Mouse (Mus musculus): ENCODE measurements at regions not wholly inside any gene's neighbourhood (a gene's known extent, or its start where the extent isn't known, plus 50 kb on each side); places are given as distances from the start of the nearest gene placed in this dataset.
A peak's percentile ranks its signal among the peaks of the same experiment; 100 is the strongest.

DNA sequence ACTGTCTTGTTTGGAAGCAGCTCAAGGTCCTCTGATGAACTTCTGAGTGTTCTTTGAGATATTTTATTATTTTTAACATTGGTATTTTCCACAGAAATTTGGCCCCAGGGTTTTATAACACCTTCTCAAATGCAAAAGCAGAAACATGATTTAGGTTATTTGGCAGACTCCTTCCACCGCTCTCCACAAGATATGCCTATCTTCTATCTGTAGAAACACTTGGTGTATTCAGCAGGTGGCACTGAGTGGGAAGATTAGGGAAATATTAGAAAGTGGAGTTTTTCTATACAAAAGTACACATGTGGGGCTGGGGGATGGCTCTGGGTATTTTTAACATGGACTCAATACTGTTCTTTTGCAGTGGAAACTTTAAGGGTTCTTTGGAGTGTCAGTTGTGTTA, 475.3 kb downstream of the Dach1 start:
- no peak for ATAC-seq (replicated peaks; ENCODE audit: low read depth, poor library complexity, severe bottlenecking)

DNA sequence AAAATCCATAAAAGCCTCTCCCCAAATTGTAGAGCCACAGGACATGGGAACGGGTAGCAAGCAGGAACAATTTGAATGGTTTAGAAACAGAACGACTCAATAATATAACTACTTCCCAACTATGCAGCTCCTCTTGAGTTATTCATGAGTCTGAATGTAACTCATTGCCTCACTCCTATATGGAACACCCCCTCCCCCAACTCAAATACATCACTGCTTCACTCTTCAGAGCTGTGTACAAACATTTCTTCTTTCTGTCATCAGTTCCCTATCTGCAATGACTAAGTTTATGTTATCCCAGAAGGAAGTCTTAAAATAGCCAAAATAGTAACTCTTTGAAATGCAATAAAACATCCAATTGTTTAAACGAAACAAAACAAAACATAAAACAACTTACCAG, 484.9 kb downstream of the Dach1 start:
- ATAC-seq (replicated peaks; ENCODE audit: low read depth, poor library complexity, severe bottlenecking) = no peak

DNA sequence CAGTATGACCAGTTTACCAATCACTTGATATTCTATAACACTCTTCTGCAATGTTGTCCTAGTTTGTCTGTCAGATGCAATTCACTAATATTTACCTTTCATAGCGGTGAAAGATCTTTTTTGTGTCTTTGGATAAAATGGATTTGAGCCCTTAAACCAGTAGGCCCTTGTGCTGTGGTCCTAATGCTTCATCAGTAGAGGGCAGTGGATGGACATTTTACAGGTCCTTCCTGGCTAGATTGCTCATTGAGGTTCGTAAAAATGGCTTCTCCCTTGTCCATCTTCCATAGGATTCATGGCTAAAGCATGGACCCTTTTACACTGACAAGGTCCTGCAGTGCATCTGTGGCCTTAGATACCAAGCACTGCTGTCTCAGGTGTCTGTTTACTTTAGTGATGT, 501.8 kb downstream of the Dach1 start:
- no peak for ATAC-seq (replicated peaks; ENCODE audit: low read depth, poor library complexity, severe bottlenecking)

- no peak for ATAC-seq (replicated peaks; ENCODE audit: low read depth, poor library complexity, severe bottlenecking)
Observed at GRCm38 (mm10) chr14:97638187-97638792, 531.3 kb downstream of the Dach1 start.

- no peak for ATAC-seq (replicated peaks; ENCODE audit: low read depth, poor library complexity, severe bottlenecking)
Observed at GRCm38 (mm10) chr14:97611438-97611837, 558.1 kb downstream of the Dach1 start.

- no peak for ATAC-seq (replicated peaks; ENCODE audit: low read depth, poor library complexity, severe bottlenecking)
Observed at GRCm38 (mm10) chr14:97596694-97597093, 572.9 kb downstream of the Dach1 start.

- no peak for ATAC-seq (replicated peaks; ENCODE audit: low read depth, poor library complexity, severe bottlenecking)
Observed at GRCm38 (mm10) chr14:97588611-97589010, 581.0 kb downstream of the Dach1 start.

DNA sequence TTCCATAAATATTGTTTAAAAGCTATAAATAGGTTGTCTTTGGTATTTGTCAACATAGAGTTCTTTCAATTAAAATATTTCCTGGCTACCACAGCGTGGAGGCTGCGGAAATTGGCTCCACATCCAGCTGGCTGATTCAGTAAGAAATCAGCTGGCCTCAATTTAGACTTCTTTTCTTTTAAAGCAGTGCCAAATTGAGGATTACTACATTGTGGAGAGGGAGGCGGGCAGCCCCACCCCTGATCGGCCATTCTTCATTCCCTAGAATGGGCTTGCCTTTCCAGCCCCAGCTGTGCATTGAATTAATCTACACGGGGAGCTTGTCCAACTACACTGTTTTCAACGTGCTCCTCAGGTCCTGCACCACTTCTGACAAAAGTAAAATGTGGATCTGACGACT, 581.4 kb downstream of the Dach1 start:
- ATAC-seq (replicated peaks; ENCODE audit: low read depth, poor library complexity, severe bottlenecking) = no peak

DNA sequence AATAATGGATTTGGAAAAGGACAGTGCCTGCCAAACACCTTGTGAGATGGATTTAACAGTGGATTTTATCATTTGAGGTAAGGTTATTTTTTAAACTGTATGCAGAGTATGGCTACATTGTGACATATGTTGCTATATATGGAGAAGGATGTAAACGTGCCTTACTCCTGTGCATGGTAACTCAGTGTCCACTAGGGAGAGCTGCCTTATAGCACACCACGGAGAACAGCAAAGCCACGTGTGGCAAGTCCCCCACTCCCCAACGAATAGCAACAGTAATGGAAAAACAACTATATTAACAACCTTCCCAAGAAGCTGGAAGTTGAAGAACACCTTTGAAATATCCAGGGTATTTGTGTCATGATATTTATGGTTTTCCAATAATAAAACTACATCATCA, 582.6 kb downstream of the Dach1 start:
- peak; percentile 90 for ATAC-seq (replicated peaks; ENCODE audit: low read depth, poor library complexity, severe bottlenecking)

DNA sequence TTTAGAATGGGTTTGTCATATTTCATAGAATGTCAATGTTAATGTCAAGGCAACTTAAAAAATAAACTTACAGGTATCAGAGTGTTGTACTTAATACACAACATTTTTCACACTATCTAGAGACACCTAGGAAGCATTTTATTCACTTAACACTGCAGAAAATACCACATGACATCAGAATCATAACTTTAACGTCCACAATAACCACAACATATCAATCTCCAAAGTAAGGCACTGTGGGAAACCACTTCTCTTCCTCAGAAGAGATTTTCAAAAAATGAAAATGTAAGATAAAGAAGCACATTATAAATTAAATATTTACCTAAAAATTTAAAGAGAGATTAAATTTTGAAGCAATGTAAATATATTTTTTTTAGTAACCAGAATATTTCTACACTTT, 599.3 kb downstream of the Dach1 start:
- peak; percentile 52; the same call in 1 of the 2 replicates for ATAC-seq (replicated peaks; ENCODE audit: low read depth, poor library complexity, severe bottlenecking)

- ATAC-seq (replicated peaks; ENCODE audit: low read depth, poor library complexity, severe bottlenecking) = no peak
Observed at GRCm38 (mm10) chr14:97560121-97560907, 609.3 kb downstream of the Dach1 start.

DNA sequence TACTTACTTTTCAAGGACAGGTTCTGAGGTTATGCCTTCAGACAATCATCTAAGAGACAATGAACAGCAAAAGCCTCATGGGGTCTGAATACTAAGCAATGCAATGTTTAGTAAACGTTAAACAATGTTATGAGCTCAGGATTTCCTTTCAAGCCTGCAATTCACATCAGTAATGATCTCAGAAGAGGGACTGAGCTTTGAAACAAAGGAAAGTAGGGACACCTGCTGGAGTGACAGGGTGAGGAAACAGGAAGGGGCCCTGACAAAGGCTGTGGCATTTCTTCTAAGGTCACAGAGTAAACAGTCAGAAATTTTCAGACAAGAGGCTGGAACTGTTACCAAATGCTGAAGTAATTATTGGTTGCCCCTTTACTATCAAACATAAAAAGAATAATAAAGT, 610.0 kb downstream of the Dach1 start:
- ATAC-seq (replicated peaks; ENCODE audit: low read depth, poor library complexity, severe bottlenecking) = peak; percentile 94

GRCm38 (mm10) chr14:97558289-97558688, 611.3 kb downstream of the Dach1 start:
- no peak for ATAC-seq (replicated peaks; ENCODE audit: low read depth, poor library complexity, severe bottlenecking)

DNA sequence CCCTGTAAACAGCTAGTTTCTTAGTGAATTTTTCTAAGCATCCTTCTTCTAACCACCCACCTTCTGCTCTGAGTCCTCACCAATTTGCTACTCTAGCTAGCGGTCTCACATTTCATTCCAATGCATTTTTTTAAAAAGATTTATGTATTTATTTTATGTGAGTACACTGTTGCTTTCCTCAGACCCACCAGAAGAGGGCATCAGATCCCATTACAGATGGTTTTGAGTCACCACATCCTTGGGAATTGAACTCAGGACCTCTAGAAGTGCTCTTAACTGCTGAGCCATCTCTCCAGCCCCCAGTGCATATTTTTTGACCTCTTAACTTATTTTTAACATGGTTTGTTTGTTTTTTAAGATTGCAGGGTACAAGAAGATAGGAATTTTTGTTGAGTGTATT, 611.7 kb downstream of the Dach1 start:
- no peak for ATAC-seq (replicated peaks; ENCODE audit: low read depth, poor library complexity, severe bottlenecking)

- ATAC-seq (replicated peaks; ENCODE audit: low read depth, poor library complexity, severe bottlenecking) = no peak
Observed at GRCm38 (mm10) chr14:97546276-97546675, 623.3 kb downstream of the Dach1 start.

- ATAC-seq (replicated peaks; ENCODE audit: low read depth, poor library complexity, severe bottlenecking) = no peak
Observed at GRCm38 (mm10) chr14:97544307-97544706, 625.3 kb downstream of the Dach1 start.

- no peak for ATAC-seq (replicated peaks; ENCODE audit: low read depth, poor library complexity, severe bottlenecking)
Observed at GRCm38 (mm10) chr14:97537012-97537411, 632.6 kb downstream of the Dach1 start.

- no peak for ATAC-seq (replicated peaks; ENCODE audit: low read depth, poor library complexity, severe bottlenecking)
Observed at GRCm38 (mm10) chr14:97511318-97511717, 658.2 kb downstream of the Dach1 start.

- ATAC-seq (replicated peaks; ENCODE audit: low read depth, poor library complexity, severe bottlenecking) = no peak
Observed at GRCm38 (mm10) chr14:97489427-97490347, 679.9 kb downstream of the Dach1 start.

GRCm38 (mm10) chr14:97478236-97478635, 691.3 kb downstream of the Dach1 start:
- no peak for ATAC-seq (replicated peaks; ENCODE audit: low read depth, poor library complexity, severe bottlenecking)
